Mouse (Mus musculus): ENCODE measurements around the gene Plcl1.

DNA sequence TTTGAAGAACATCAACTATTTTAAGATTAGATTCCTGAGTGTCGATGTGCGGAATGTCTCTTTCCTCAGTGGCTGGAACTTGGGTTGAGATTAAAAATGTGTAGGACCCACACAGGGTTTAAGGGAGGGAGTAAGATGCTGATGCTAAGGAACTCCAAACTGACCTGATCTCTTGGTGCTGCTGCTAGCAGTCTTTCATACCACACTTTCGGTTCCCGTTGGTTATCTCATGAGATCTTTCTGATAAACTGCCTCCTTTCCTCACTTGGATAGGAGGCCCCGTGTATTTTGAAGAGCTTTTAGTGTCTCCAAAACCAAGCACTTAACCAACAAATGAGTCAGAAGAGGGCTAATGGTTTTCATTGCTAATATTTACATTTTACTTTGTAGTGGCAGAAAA is 30.9 kb downstream of the Plcl1 start:
- TF ChIP-seq CTCF (IDR thresholded peaks at IDR 0.05; ENCODE audit: extremely low read depth, insufficient read length, insufficient replicate concordance, low read depth, low read length) (no peak), POLR2A (IDR thresholded peaks at IDR 0.05; ENCODE audit: low read depth, low read length) (no peak)

Data from small intestine, adult 2 months (tissue).